Mouse (Mus musculus) granulocyte monocyte progenitor cell, adult 5-6 weeks (primary cell): Measurements from ENCODE around the gene Serinc5. TPM values are rescaled to one million over a fixed set of nuclear protein-coding genes. Genes with fewer than 3 reads are reported as not detected.
A peak's percentile ranks its signal among the peaks of the same experiment; 100 is the strongest.

Experiments
- ATAC-seq: replicated peaks from 2 replicates; pipeline ENCODE4 v1.8.0; 2016; ENCODE audit warnings: mild to moderate bottlenecking, moderate TSS enrichment, inconsistent platforms; ENCODE audit not compliant: poor library complexity, severe bottlenecking
- total RNA-seq, 2 experiments: library from RNA; stranded (forward) in 1 of 2; stranded (reverse) in 1 of 2; fragments of 200-712, 200-1000 nt in 1 of 2; fragments of >200 nt in 1 of 2; fragmentation: Nextera tagmentation in 1 of 2; gene quantifications; 2 replicates each; pipeline ENCODE4 v1.2.3; 2014 to 2017

The Serinc5 gene
- total RNA-seq, 2 experiments from 2014 or later: 5.5 to 8.7 TPM

DNA sequence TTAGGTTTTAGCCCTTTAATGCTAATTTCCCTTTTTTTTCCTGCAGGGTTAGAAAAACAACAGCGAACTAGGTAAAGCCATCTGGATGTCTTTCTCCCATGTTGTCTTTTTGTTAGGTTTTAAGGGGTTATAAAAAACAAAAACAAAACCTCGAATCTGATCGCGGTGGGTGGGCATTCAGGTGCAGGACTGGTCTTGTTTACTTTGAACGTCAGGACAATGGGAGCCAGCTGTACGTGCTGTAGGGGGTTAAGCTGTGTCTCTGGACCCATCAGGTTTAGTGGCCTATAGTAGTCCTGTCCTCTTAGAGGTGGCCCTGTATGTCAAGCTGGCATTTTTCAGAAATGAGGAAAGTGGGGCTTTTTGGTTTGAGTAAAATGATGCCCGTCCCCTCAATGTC, 1.0 kb downstream of the Serinc5 start:
- no peak for ATAC-seq

DNA sequence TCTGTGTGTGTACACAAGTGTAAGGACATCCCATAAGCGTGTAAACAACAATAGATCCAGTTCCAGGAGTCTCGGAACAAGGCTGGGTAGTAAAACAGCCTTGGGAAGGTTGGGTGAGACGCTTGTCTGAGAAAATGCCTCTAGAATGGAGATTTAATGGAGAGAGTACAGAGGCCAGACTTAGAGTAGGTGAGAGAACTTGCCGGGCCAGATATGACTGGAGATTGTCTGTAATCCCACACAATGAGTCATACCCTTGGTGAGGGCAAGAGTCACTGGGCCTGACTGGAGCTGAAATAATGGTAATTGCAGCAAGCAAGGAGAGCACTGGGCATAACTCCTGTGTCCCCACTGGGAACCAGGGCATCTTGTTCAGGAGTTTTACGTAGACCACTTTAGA, 2.2 kb downstream of the Serinc5 start:
- ATAC-seq: no peak

DNA sequence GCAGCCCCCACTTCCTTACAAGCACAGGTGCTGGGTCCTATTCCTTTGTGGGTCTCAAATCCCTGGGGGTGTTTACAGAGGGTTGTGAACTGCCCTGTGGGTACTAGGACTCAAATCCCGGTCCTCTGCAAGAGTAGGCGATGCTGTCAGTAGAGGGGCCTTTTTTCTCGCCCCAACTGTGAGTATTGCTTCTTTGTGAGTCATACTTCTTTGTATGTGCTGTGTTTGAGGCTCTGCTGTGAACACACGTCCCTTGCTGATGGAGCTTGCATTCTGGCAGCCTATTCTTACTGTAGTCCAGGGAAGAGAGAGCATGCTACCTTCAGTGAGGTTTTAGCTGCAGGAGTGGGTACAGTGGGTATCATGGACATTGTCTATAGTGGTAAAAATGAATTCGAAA, 4.3 kb downstream of the Serinc5 start:
- no peak for ATAC-seq

DNA sequence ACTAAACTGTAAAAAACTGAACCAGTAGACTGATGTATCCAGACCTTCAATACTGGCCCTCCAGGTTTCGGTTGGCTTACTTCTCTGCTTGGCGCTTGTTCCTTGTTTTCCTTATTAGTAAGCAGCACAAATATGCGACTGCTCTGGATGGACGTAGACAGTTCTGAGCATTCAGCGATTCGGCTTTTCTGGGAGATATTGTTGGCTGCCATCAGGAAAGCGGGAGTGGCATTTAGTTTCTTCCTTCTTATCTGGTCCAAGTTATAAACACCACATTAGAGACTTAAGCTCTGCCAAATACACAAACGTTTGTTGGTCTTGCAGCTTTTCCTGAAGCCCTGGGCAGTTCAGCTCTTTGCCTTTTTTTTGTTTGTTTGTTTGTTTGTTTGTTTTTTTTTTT, 5.6 kb downstream of the Serinc5 start:
- no peak for ATAC-seq

DNA sequence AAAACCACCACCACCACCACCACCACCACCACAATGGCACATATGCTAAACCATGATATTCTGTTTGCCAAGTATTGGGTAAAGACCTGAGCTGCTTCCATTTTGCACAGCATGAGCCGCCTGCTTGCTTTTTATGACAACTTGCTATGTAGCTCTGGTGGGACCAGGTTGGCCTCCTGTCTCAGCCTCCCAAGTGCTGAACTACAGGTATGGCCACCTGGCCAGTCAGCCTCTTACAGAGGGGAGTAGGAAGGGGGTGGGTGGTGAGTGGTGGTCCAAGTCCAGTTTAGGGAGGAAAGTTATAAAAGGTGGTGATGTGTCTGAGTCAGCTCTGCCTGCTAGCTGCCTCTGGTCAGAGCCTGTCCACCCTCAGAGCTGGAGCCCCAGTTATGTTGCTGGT, 15.3 kb downstream of the Serinc5 start:
- ATAC-seq: no peak

DNA sequence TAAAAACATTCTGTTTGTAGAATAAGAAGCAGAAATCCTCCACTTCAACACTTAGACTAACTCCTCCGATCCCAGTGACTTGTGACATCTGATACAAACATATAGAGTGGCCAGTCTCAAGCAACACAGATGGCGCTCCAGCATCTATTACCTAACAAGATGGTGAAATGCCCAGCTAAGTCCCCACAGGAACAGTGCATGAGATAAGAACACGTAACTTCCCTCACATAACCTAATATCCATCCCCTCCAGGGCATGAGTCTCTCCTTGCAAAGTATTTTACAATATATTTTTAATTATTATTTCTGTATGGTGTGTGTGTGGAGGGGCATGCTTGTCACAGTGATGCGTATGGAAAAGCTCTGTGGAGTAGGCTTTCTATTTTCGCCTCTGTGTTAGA, 15.8 kb downstream of the Serinc5 start:
- ATAC-seq: peak; percentile 58

DNA sequence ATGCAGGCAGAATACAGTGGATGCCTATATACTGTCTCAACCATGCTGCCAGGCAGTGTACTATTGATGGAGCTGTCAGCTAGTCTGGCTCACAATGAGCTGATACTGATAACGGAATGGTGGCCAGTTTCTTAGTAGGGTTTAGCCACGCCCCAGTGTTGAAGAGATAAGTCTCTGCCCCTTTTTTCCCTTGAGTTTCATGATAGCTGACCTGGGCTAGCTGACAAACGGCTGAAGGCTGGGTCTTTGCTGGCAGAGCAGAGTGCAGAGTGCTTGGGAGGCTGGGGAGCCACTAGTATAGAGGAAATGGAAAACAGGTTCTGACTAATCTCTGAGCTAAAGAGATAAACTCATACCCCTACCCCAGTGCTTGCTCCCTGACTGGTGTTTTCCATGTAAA, 18.6 kb downstream of the Serinc5 start:
- ATAC-seq: no peak

DNA sequence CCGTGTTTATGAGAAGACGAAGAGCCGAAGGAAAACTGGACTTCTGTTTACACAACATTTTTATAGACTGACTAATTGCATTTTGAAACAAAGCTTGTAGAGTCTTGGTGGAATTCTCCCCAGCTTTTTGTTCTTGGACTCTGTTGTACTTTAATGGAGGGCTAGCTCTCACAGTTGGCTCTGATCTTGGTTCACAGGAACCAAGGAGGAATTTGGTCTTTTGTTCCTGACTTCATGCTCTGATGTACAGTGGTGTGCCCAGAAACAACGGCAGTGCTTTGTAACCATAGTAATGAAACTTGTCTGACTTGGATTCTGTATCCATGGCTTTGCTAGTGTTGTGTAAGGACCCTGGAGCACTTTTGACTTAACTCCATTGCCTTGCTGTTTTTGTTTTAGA, 20.6 kb downstream of the Serinc5 start:
- no peak for ATAC-seq

DNA sequence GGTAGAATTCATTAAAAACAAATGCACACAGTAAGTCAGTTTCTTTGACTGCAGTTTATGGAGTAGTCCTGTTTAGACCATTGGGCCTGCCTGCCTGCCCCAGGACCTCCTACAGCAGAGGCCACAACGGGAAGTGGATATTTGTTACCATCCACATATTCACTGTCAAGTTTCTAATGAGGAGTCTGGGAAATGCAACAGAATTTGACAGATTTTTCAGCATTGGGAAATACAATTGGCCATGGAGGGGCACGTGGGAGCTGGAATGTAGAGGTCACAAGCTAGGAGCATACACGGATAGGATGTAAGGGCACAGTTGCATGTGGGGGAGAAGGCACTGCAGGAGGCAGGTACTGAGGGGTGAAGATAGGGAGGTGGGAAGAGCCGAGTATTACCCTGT, 21.7 kb downstream of the Serinc5 start:
- ATAC-seq: no peak

DNA sequence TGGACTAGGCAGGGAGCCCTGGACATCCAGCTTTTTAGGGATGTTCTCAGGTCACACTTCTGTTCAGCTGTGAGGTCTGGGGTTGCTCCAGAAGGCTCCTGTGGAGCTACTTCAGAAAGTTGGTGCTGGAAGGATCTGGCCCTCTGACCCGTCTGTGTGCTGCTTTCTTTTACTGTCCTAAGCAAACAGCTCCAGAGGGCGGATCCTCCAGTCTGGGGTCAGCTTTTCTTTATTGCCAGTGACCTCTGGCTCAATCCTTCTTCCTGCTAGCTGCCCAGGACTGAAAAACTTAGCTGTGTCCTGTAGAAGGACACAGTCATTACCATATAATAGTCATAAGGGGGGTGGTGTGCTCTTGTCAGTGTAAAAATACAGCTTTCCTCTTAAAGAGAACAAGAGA, 24.1 kb downstream of the Serinc5 start:
- no peak for ATAC-seq

DNA sequence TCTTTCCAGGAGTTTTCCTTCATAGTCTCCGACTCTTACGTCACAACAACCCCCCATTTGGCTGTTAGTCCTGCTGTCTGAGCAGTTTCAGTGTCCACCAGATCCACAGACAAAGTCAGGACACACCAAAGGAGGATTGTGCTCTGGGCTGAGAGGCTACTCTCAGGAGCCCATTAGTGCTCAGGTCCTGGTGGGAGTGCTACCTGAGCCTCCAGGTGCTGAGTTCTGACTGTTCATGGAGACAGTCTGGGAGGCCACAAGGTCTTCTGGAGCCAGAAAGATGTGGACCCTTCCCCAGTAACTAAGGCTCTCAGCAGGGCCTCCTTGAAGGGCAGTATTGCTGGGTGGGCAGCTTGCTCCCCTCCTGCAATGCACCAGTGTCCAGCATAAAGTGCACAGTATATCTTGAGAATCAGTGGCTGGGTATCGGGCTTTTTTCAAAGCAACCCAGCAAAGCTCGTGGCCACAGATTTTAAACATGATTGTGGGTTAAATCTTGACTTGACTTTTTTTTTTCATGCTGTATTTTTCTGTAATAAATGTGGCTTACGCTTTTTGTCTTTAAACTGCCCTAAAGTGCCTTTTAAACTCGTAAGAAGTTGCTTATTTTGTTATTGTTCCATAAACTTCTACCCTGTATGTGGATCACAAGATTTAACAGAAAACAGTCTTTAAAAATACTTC, 25.5 kb downstream of the Serinc5 start:
- ATAC-seq: no peak

DNA sequence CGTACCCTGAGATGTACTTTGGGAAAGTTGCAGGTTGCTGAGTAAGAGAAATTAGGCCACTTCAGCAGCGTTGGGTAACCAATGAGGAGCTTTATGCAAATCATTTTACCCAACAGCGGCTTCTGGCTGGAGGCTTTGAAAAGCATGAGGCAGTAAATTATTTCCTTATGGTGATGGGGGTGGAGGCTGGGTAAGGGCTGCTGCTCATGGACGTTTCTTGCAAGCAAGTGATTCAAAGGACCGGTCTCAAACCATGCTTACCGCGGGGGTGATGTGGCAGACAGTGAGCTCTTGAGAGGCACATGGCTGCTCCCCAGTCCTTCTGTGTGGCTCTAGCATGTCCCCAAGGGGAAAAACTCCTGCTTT, 26.0 kb downstream of the Serinc5 start:
- ATAC-seq: peak; percentile 94

DNA sequence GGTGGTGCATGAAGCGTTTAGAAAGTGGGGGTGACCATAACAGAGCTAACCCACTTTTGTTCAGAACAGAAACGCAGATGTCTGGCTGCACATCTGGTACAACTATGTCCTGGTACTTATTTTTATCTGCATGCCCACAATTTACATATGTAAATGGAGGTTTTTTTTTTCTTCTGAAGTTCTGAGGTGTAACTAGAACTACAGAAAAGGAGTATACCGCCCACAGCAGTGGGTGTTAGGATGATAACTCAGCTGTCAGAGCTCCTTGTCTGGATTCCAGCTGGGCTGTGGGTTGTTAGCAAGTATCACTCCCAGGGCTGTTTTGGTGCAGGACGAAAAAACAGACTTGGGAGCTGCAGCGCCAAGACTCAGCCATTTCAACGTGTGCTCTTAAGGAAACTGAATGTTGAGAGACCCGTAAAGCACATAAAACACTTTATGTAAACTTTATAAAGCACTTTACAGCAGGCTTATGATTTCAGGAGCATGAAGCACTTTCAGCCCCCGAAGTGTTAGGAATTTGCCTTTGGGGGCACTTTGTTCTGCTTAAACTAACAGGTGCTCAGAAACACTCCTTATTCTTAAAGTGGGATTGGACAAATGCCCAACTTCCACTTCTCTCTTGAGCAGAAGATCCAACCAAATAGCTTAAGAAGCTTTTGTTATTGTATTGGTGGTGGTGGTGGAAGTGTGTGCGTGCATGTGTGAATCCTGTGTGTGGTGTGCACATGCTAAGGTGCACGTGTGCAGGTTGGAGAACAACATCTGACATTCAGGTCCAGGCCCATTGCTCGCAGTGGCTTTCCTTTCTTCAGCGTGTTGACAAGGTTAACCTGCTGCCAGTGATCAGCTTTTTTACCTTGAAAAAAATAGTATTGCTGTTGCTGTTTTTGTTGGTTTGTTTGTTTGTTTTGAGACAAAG, 28.5 kb downstream of the Serinc5 start:
- no peak for ATAC-seq

DNA sequence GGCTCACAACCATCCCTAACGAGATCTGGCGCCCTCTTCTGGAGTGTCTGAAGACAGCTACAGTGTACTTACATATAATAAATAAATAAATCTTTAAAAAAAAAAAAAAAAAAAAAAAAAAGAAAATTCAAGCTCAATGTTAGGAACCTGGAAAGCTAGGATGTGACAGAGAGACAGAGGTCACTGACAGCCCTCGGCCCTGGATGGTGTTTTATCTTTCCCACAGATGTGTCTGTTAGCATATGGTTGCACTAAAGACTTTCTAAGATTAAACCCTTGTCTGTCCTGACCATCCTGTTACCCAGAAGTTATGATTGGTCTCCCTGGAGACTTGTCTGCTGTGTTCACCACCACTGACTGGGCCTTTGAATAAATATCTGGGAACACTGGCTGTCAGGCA, 33.3 kb downstream of the Serinc5 start:
- no peak for ATAC-seq

DNA sequence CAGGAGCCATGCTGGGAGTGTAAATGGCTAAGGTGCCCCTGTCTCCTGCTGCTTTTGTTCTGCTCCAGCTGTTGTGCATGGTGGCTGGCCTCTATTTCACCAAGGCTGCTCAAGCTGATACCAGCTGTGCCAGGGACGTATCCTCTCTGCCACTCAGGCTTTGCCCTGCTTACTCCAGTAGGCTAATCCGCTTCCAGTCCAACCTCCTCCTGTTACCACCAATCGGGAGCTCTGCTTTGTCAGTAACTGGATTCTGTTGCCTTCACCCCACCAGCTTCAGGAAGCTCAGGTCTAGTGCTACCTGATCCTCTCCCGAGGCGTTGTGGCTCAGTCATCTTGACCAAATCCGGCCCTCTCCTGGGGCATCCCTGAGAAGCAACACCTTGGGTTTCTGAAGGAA, 33.9 kb downstream of the Serinc5 start:
- ATAC-seq: no peak

DNA sequence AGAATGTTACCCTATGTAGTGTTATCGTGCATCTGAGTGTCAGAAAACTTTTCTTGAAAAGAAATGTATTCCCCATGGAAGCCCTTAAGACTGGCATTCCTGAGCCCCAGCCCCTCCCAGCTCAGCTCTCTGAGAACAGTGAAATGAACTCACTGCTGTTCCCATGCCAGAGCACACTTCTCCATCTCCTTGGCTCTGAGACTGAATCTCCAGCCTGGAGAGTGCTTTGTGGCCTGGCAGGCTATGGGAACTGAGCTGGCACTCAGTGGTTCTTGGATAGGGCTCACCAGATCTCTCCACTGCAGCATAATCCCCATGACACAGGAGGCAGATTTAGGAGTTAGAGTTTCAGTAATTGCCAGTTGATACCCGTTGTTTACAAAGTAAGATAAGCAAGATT, 36.8 kb downstream of the Serinc5 start:
- no peak for ATAC-seq

DNA sequence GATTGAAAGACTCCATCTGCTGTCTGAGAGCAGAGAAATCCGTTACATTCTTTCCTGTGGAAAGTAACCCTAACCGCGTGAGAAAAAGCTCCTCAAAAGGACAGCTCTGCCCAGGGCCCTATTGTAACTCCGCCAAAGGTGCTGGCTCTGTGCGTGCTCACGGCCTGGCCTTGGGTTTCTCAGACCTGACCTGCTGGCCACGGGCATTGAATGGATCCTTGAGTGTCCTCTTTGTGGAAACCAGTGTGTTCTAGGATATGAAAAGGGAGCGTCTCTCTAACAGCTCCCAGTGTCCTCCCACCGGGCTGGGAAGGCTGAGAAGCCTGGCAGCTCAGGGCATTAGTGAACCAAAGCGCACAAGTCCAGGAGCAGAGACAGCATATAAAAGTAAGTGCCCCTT, 38.2 kb downstream of the Serinc5 start:
- ATAC-seq: no peak

DNA sequence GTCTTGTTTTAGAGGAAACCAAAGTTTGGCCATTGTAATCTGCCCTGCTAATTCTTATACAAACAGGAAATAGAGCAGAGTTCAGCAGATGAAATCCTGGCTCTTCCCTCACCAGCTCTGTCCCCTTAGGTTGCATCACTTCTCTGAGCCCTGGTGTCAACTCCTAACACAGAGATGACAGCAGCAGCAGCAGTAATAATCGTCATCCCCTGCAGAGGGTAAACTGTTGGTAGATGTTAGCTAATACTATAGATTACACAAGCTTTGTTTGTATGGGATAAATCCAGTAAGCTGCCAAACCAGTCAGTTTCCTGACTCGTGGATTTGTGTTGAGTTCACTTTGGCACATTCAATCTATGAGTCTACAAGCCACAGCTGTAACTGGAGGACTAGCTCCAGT, 40.1 kb downstream of the Serinc5 start:
- ATAC-seq: peak; percentile 95

DNA sequence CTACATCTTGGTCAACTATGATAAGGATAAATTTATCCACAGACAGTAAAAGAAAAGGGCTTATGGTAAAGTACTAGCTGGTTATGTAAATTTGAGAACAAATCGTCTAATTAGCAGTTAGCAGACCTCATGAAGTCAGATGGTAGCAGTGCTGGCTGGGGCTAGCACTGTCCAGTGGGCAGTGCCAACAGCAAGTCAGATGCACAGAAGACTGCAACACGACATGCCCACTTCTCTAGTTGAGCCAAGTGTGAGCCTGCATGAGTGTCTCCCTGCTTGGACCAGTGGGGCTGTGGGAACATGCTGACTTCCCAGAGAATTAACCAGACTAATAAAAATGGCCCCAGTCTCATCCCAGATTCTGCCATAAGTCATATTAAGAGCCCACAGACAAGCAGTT, 41.6 kb downstream of the Serinc5 start:
- ATAC-seq: no peak

DNA sequence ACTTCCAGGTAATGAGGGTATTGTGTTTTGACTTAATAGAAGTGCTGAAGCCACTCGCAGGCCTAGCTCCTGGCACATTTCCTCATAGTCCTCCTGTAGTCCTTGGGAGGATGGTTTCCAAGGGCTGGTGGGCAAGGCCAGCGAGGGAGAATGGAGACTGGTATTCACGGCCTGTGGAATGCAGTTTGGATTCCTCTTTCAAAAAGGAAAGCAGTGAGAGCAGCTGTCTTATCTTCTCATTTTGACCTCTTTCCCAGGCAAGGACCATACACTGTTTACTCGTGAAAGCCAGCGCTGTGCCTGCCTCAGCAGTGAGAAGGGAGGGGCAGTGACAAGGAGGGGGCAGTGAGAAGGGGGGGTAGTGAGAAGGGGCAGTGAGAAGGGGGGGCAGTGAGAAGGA, 42.4 kb downstream of the Serinc5 start:
- no peak for ATAC-seq

DNA sequence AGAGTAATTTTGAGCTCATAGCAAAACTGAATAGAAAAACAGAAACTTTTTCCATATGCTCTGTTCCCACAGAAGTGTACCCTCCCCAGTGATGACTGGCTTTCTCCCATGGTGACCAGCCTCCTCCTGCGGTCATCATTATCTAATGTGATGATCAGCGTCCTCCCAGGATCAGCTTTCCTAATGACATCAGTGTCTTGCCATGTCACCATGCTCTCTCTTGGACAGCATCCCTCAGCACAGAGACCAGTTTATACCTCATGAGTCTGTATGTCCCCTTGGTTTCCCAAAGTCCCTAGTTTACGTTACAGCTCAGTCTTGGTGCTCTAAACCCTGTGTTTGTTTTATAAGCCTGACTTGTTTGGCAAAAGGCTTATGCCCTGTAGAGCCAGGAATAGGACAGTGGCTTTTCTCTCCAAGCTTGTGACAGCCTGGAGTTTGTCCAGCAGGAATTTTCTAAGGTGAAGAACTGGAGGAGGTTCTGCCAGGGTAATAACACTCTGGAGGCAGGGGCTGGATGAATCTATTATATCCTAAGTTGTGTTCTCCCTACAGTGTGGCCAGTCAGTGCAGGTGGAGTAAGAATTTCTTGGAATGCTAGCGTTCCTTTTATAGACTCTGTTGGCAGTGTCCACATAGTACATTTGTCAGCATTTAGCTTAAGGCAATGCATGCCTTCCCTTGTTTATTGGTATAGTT, 46.1 kb downstream of the Serinc5 start:
- ATAC-seq: no peak
